Mouse (Mus musculus) CH12.LX (cell line): ENCODE data around the gene Lrrc28. TPM values are rescaled to one million over a fixed set of nuclear protein-coding genes. Genes with fewer than 3 reads are reported as not detected.

ENCODE experiments used
- DNase-seq: peaks from one replicate; pipeline ENCODE4 v3.0.0-alpha.2; 2013; ENCODE audit errors: extremely low read depth
- H3K27ac ChIP-seq: 2 replicates; pipeline ENCODE4 v1.5.1; 2012; ENCODE audit warnings: low read depth, mild to moderate bottlenecking, control low read depth, moderate library complexity; ENCODE audit not compliant: insufficient read depth
- H3K27me3 ChIP-seq: replicated peaks from 2 replicates; pipeline ENCODE3; 2012; ENCODE audit warnings: inconsistent platforms
- H3K36me3 ChIP-seq, 2 experiments: replicated peaks in 1 of 2; 2 replicates each; pipeline versions ENCODE3 to v1.6.1; 2012; ENCODE audit warnings: inconsistent platforms in 1 of 2, low read length in 1 of 2, mild to moderate bottlenecking in 1 of 2, mixed read lengths in 1 of 2, moderate library complexity in 1 of 2; ENCODE audit not compliant: control insufficient read depth in 1 of 2, insufficient read depth in 1 of 2
- H3K4me1 ChIP-seq, 2 experiments: 2 replicates each; pipeline ENCODE4 v1.6.1; 2012; ENCODE audit warnings: inconsistent platforms in 1 of 2, moderate library complexity in 1 of 2; ENCODE audit not compliant: insufficient read depth in 2 of 2, control insufficient read depth in 1 of 2
- H3K4me2 ChIP-seq: 2 replicates; pipeline ENCODE4 v1.6.1; 2012; ENCODE audit warnings: low read depth, mild to moderate bottlenecking, control low read depth; ENCODE audit not compliant: poor library complexity, insufficient read depth, severe bottlenecking
- H3K4me3 ChIP-seq, 3 experiments: fragments of 150-350 bp in 1 of 3; sonication (generic) in 1 of 3; replicated peaks in 1 of 3; 2 replicates each; pipeline versions ENCODE3 to v1.5.1; 2011 to 2012; ENCODE audit warnings: low read depth in 2 of 3, low read length in 2 of 3, mild to moderate bottlenecking in 2 of 3, moderate library complexity in 2 of 3, control low read depth in 1 of 3, improper control_type of control experiment in 1 of 3, inconsistent platforms in 1 of 3, mixed read lengths in 1 of 3; ENCODE audit not compliant: poor library complexity in 1 of 3
- H3K79me2 ChIP-seq: replicated peaks from 2 replicates; pipeline ENCODE4 v1.6.1; 2012; ENCODE audit warnings: mild to moderate bottlenecking, moderate library complexity; ENCODE audit not compliant: control insufficient read depth, poor library complexity, insufficient read depth, severe bottlenecking; ENCODE audit errors: extremely low read depth
- H3K9ac ChIP-seq: 2 replicates; pipeline ENCODE4 v1.6.1; 2012; ENCODE audit warnings: low read depth, mild to moderate bottlenecking, control low read depth, moderate library complexity; ENCODE audit not compliant: insufficient read depth
- H3K9me3 ChIP-seq: replicated peaks from 2 replicates; pipeline ENCODE3; 2012; ENCODE audit warnings: low read length, inconsistent platforms, mixed read lengths
- BHLHE40 ChIP-seq: IDR thresholded peaks from 2 replicates; pipeline ENCODE4 v1.6.1; 2011; ENCODE audit warnings: mild to moderate bottlenecking, low read depth, low read length, improper control_type of control experiment
- CHD1 ChIP-seq: IDR thresholded peaks from 2 replicates; pipeline ENCODE4 v1.6.1; 2012; ENCODE audit warnings: low read depth, low read length, improper control_type of control experiment, inconsistent platforms
- ELF1 ChIP-seq: IDR thresholded peaks from 2 replicates; pipeline ENCODE4 v1.6.1; 2014; ENCODE audit warnings: low read depth, mild to moderate bottlenecking, inconsistent platforms, low read length, improper control_type of control experiment
- EP300 ChIP-seq: IDR thresholded peaks from 2 replicates; pipeline ENCODE4 v1.6.1; 2011; ENCODE audit warnings: low read length, improper control_type of control experiment
- GABPA ChIP-seq: IDR thresholded peaks from 2 replicates; pipeline ENCODE4 v1.6.1; 2012; ENCODE audit warnings: low read depth, low read length, improper control_type of control experiment, inconsistent platforms; ENCODE audit not compliant: insufficient replicate concordance
- HCFC1 ChIP-seq: IDR thresholded peaks from 2 replicates; pipeline ENCODE4 v1.6.1; 2012; ENCODE audit warnings: low read depth, mild to moderate bottlenecking, inconsistent platforms, low read length, improper control_type of control experiment
- IRF4 ChIP-seq: IDR thresholded peaks from 2 replicates; pipeline ENCODE4 v1.6.1; 2014; ENCODE audit warnings: low read depth, mild to moderate bottlenecking, inconsistent platforms, low read length, improper control_type of control experiment
- MAX ChIP-seq: IDR thresholded peaks from 2 replicates; pipeline ENCODE4 v1.6.1; 2011; ENCODE audit warnings: low read length, improper control_type of control experiment
- MAZ ChIP-seq: IDR thresholded peaks from 2 replicates; pipeline ENCODE4 v1.6.1; 2012; ENCODE audit warnings: low read depth, mild to moderate bottlenecking, inconsistent platforms, low read length, improper control_type of control experiment, moderate library complexity
- MEF2A ChIP-seq: IDR thresholded peaks from 2 replicates; pipeline ENCODE4 v1.6.1; 2014; ENCODE audit warnings: low read depth, mild to moderate bottlenecking, inconsistent platforms, low read length, improper control_type of control experiment, borderline replicate concordance
- MYC ChIP-seq: IDR thresholded peaks from 2 replicates; pipeline ENCODE4 v1.6.1; 2011; ENCODE audit warnings: low read depth, mild to moderate bottlenecking, improper control_type of control experiment, low read length
- NELFE ChIP-seq: IDR thresholded peaks from 2 replicates; pipeline ENCODE4 v1.6.1; 2011; ENCODE audit warnings: low read depth, low read length, improper control_type of control experiment
- POLR2AphosphoS2 ChIP-seq: IDR thresholded peaks from 2 replicates; pipeline ENCODE4 v1.6.1; 2011; ENCODE audit warnings: low read depth, low read length, improper control_type of control experiment
- RAD21 ChIP-seq: IDR thresholded peaks from 2 replicates; pipeline ENCODE4 v1.6.1; 2011; ENCODE audit warnings: low read depth, mild to moderate bottlenecking, low read length, improper control_type of control experiment, moderate library complexity
- SMC3 ChIP-seq: IDR thresholded peaks from 2 replicates; pipeline ENCODE4 v1.6.1; 2011; ENCODE audit warnings: low read depth, low read length, improper control_type of control experiment
- TBP ChIP-seq: conservative IDR thresholded peaks from 2 replicates; pipeline ENCODE4 v1.6.1; 2011; ENCODE audit warnings: low read depth, low read length, improper control_type of control experiment
- UBTF ChIP-seq: IDR thresholded peaks from 2 replicates; pipeline ENCODE4 v1.6.1; 2012; ENCODE audit warnings: low read depth, mild to moderate bottlenecking, inconsistent platforms, low read length, improper control_type of control experiment, moderate library complexity
- USF1 ChIP-seq: IDR thresholded peaks from 2 replicates; pipeline ENCODE4 v1.6.1; 2014; ENCODE audit warnings: low read depth, mild to moderate bottlenecking, inconsistent platforms, low read length, improper control_type of control experiment
- ZC3H11A ChIP-seq: IDR thresholded peaks from 2 replicates; pipeline ENCODE4 v1.6.1; 2012; ENCODE audit warnings: low read depth, mild to moderate bottlenecking, inconsistent platforms, low read length, improper control_type of control experiment
- ZMIZ1 ChIP-seq: IDR thresholded peaks from 2 replicates; pipeline ENCODE4 v1.6.1; 2012; ENCODE audit warnings: low read depth, mild to moderate bottlenecking, inconsistent platforms, low read length, improper control_type of control experiment
- ZNF384 ChIP-seq: IDR thresholded peaks from 2 replicates; pipeline ENCODE4 v1.6.1; 2012; ENCODE audit warnings: low read depth, low read length, improper control_type of control experiment, inconsistent platforms
- dilution Hi-C: fragments of 300-500 bp; cut with MboI; formaldehyde crosslinking; loops from 2 replicates; pipeline ENCODE4 v1.14.3; 2020; ENCODE audit warnings: low sequenced_read_pairs; ENCODE audit not compliant: extremely low pct_unique_long_range_greater_than_20kb, extremely low pct_ligation_motif_present
- in situ Hi-C: fragments of 300-500 bp; cut with MboI; formaldehyde crosslinking; loops from 3 replicates; pipeline ENCODE4 v1.14.3; 2019; ENCODE audit warnings: low sequenced_read_pairs, low pct_ligation_motif_present, low pct_unique_long_range_greater_than_20kb, mixed read lengths
- polyA plus RNA-seq: library from polyadenylated mRNA; unstranded; fragments of >175 nt; gene quantifications from 2 replicates; pipeline ENCODE4 v1.2.1, GENCODE M21; 2012; ENCODE audit warnings: low read depth; ENCODE audit not compliant: insufficient read length
- total RNA-seq, 2 experiments: library from RNA; depleted of rRNA; stranded (reverse); fragments of 300-350 nt in 1 of 2; fragments of >200 nt in 1 of 2; gene quantifications; 2 replicates each; pipeline ENCODE4 v1.2.3; 2012 to 2014

Lrrc28 gene
- total and polyA plus RNA-seq, 3 experiments: 41.6 to 63.5 (median 59.2) TPM

DNA sequence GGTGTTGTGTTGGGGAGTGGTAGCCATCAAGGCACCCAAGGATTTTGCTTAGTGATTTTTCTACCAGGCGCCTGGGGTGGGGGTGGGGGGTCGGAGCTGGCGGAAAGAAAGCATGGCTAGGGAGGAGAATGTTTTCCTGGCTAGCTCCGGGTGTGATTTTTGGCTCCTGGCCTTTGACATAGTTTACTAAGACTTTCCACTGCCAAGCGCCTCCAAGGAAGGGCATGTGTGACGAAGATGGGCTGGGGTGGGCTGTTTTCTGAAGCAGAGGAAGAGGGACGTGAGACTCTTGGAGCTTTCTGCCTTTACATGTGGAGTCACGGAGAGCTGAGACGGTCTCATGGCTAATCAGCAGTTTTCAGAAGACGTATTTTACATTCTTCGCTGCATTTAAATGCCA lies 173.8 kb downstream of the Lrrc28 start:
- no peaks in the 10 kb centered on the region for H3K36me3 ChIP-seq
- H3K27me3 ChIP-seq: no peaks in the 10 kb centered on the region
- peaks cover 9 to 27% of the 10 kb centered on the region in 2 experiments for H3K4me1 ChIP-seq
- H3K9me3 ChIP-seq: no peaks in the 10 kb centered on the region
- dilution Hi-C loops: no loop called here
- no peak overlapping the region for H3K4me3 ChIP-seq
- H3K4me2 ChIP-seq: no peak overlapping the region
- DNase-seq: no peak
- TF ChIP-seq USF1 (no peak), RAD21 (no peak), NELFE (no peak), BHLHE40 (no peak), UBTF (no peak), EP300 (no peak), TBP (no peak), MEF2A (no peak), ZNF384 (no peak), MAZ (no peak), POLR2AphosphoS2 (no peak), GABPA (no peak), HCFC1 (no peak), ZC3H11A (no peak)
- TF ChIP-seq, all 38 proteins: peak for 0
- Histone ChIP-seq H3K27ac (no peak overlapping the region), H3K79me2 (no peaks in the 10 kb centered on the region), H3K9ac (no peak overlapping the region)
- in situ Hi-C loops: no loop called here

DNA sequence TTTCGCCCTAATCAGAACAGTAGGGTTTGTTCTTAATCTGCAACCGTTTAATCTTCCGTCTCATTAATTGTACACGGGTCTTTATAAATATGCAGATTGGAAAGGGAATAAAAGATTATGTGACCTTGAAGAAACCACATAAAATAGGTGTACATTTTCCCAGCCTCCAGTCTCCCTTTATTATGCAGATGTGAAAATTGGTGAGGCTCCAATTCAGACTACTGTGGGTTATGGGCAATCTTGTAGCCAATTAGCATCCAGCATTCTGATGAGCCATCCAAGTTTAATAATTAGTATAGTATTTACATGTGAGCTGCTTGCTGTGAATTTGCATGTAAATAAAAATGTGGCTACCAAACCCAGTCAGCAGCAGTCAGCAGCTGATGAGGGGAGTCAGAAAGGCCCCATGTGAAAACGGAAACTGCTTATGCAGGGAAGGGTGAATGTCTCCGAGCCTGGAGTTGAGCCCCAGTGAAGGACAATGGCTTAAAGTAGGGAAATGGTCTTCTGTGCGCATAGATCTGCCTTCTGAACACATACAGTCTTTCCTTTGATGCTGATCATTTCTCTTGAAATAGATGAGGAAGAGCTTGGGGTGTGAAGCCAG lies 176.2 kb downstream of the Lrrc28 start:
- H3K4me3 ChIP-seq: no peak overlapping the region
- dilution Hi-C loops: no loop called here
- no peaks in the 10 kb centered on the region for H3K36me3 ChIP-seq
- no peaks in the 10 kb centered on the region for H3K79me2 ChIP-seq
- no peak overlapping the region for H3K4me2 ChIP-seq
- no peak for DNase-seq
- TF ChIP-seq IRF4 (no peak), SMC3 (no peak), NELFE (no peak), HCFC1 (no peak), ZC3H11A (no peak), TBP (no peak), POLR2AphosphoS2 (no peak), ELF1 (no peak), ZMIZ1 (no peak), MYC (no peak), CHD1 (no peak), MEF2A (no peak), MAX (no peak), MAZ (no peak)
- H3K9ac ChIP-seq: no peak overlapping the region
- H3K9me3 ChIP-seq: no peaks in the 10 kb centered on the region
- H3K4me1 ChIP-seq: peaks cover 8 to 34% of the 10 kb centered on the region in 2 experiments; a peak in 3 of 4 replicates
- in situ Hi-C loops: no loop called here
- H3K27ac ChIP-seq: no peak overlapping the region
- H3K27me3 ChIP-seq: no peaks in the 10 kb centered on the region
